Mouse (Mus musculus) activated CD4-positive, CD25-positive, alpha-beta regulatory T cell, adult 4 months (primary cell): ENCODE measurements around the gene Mical2. TPM values are rescaled to one million over a fixed set of nuclear protein-coding genes. Genes with fewer than 3 reads are reported as not detected.
A peak's percentile ranks its signal among the peaks of the same experiment; 100 is the strongest.

Experiments
- ATAC-seq: one replicate; pipeline ENCODE4 v1.8.0; 2017
- polyA plus RNA-seq, 2 experiments: library from polyadenylated mRNA; unstranded; fragments of 100-300 nt; shearing (Covaris generic); gene quantifications; one replicate each; pipeline ENCODE4 v1.2.1; 2017

Mical2 gene
- polyA plus RNA-seq, 2 experiments from 2014 or later = 1.2 to 3.0 TPM

- ATAC-seq = no peak
These were observed 144.3 kb downstream of the Mical2 start for GRCm38 (mm10) chr7:112369977-112370376.

DNA sequence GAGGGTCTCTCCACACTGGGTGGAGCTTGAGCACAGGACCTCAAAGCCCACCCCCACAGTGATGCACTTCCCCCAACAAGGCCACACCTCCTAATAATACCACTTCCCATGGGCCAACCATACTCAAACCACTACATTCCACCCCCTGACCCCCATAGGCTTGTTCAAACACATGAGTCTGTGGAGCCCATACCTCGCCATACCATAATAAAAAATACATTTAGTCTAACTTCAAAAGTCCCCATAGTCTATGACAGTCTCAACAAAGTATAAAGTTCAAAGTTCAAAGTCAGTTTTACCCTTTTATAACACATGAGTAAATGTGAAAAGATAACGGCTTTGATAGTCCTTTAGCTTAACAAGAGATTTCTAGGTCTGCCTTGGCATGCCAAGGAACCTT, 145.7 kb downstream of the Mical2 start:
- ATAC-seq = no peak

DNA sequence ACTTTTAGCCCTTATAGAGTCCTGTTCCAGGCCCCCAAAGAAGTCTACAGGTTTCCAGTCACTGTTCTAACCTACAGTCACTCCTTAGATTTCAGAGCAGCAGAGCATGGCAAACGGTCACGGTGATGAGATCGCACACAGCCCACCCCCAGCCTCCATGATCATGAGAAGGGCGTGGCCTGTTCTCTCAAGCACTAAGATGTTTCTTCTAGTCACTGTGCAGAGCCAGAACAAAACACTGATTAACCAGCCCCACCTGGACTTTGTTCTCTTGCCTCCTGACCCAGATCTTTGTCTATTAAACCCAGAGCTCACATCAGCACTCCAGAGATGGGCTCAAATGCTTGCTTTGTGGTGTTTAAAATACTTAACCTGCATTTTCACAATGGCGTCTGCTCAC, 148.4 kb downstream of the Mical2 start:
- ATAC-seq = no peak

- ATAC-seq = no peak
These were observed 149.4 kb downstream of the Mical2 start for GRCm38 (mm10) chr7:112375062-112375461.

DNA sequence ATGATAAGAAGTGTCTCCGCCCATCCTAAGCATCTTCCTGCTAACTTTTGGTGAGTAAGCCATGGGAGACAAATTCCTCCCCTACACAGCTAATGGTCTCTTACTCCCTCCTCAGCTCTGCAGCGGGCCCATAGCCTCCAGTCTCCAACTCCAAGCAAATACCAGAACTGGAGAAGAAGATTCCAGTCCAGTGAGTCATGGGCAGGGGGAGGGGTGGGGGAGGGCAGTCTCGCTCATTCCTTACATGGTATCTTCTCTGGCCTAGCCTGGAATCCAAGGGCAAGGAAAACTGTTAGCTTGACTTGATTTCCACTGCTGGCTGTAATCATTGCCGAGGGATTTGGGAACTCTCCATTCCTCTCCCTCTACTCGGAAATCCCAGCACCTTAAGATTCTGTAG, 150.2 kb downstream of the Mical2 start:
- no peak for ATAC-seq

DNA sequence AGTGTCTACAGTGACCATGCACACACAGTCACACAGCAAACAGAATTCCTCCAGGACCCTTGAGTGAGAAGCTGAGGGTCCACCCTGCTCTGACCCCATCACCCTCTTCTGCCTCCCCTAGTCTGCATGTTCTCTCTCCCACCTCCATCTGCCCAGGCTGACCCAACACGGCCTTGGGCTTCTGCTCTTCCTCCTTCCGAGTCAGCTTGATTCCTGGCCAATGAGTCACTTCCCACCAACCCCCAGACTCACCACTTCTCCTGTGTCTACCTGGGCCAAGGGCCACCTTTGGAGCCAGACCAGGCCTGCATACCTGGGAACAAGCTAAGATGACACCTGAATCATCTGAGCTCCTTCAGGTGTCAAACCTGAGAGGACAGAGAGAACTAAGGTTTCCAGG, 151.0 kb downstream of the Mical2 start:
- no peak for ATAC-seq

- no peak for ATAC-seq
These were observed 151.7 kb downstream of the Mical2 start for GRCm38 (mm10) chr7:112377314-112377713.

GRCm38 (mm10) chr7:112378056-112378455, 152.4 kb downstream of the Mical2 start:
- ATAC-seq = no peak

DNA sequence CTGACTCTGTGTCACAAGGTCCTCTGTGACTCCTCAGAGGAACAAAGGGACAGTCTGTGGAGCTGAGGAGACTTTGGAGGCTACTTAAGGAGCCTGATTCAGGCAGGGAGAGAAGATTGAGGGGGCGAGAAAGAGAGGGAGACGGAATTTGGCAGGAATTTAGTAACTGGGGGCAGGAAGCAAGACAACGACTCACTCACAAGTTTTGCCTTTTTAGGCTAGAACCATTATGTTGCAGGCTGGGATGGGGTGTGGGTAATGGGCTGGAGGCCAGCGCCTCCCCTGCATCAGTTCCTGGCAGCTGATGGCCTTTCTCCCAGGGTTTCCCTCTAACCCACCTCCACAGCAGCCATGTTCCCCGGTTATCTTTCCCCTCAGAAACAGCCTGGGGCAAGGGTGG, 152.8 kb downstream of the Mical2 start:
- no peak for ATAC-seq

GRCm38 (mm10) chr7:112386521-112386920, 160.9 kb downstream of the Mical2 start:
- ATAC-seq = no peak

- no peak for ATAC-seq
These were observed 162.2 kb downstream of the Mical2 start for GRCm38 (mm10) chr7:112387876-112388275.

- ATAC-seq = no peak
These were observed 162.8 kb downstream of the Mical2 start for GRCm38 (mm10) chr7:112388363-112388875.

DNA sequence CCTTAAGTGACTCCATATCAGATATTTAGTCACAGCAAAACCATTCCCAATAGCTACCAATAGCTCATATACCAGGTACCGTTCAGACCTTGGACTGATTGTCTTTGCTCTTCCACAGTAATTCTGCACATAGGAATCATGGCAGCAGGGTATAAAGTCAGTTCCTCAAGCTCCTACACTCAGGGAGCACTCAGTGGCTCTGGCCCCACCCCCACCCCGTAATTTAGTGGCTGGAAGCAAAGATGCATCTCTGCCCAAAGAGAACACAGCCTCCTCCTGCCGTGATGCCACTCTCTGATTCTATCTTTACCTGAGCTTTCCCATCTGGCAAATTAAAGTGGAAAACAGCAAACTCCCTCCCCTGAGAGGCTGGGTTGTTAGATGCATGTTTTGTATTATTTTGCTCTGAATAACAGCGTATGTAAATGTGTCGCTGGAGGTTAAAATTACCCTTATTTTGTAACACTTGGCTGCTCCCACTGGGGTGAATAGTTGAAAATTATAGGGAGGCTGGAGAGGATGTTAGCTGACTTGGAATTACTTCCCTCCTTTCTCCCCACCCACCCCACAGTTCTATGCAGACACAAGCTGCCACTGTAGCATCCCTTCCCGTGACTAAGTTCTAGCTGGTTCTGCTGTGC, 164.1 kb downstream of the Mical2 start:
- no peak for ATAC-seq

DNA sequence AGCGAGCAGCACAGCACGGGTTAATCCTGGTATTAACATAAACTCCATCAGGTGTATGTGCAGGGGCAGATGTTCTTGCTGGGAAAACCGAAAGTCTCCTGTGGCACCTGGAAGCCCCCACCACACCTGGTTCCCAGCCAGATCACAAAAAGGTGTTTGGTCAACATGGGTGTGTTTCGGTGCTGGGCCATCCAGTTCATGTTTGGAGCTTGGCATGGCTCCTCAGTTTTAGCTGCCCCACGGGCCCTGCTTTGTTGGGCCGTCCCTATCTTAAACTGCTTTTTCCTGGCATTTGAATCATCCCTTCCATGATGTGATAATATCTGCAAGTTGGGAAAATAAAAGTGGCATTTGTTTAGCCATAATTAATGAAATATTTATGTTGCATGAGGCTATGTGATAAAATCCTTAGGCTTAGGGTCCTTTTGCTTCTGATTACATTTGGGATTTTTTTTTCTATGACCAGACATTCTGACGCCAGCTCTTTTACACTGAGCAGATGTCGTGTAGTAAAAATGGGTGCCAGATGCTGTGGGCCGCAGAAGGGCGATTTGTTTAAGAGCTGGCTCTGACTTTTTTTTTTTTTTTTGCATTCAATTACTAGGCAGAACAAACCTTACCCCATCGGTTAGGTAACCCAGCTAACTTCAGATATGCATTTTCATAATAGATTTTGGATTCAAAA, 164.7 kb downstream of the Mical2 start:
- no peak for ATAC-seq

- ATAC-seq = no peak
These were observed 165.4 kb downstream of the Mical2 start for GRCm38 (mm10) chr7:112390937-112391605.

DNA sequence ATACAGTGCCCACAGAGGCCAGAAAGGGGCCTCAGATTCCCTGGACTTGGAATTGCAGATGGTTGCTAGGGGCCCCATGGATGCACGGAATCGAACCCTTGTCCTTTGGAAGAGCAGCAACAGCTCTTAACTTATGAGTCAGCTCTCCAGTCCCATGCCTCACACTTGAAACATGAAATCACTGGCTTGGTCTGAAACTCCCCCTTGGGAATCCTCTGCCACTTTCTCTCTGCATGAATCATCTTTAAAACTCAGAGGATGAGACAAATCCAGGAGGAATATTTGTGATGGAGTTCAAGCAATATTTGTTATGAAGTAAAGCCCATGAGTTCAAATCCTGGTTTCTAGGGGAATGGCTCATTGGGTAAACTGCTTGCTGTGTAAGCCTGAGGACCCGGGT, 172.1 kb downstream of the Mical2 start:
- no peak for ATAC-seq

DNA sequence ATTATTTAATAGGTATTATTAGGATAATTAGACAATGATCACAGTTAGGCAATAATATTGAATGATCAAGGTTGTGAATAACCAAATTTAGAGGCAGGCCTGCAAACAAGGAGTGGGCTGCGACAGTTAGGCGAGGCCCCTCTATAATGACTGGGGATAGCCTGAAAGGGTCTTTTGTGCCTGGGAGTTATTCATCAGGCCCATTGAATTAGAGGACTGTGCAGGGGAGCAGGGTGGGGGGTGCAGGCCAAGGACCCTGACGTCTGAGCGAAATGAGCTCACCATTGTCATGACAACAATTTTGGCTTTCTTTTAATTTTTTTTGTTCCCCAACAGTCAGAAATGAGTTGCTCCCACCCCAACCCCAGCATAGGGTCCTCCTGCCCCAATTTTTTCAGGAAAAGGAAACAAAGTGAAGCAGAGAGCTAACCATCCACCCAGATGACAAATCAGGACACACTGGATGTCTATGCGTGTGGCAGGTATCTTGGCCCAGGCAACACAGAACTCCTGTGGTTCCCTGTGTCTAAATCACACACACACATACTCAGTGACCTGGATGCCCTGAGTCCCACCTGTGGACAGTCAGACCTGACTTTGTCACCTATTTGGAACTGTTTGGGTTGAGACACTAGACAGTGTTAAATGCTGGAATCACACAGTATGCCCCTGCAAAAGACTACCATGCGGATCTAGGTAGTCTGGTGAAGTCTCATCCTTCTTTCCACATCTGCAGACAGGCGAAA, 173.9 kb downstream of the Mical2 start:
- ATAC-seq = no peak

DNA sequence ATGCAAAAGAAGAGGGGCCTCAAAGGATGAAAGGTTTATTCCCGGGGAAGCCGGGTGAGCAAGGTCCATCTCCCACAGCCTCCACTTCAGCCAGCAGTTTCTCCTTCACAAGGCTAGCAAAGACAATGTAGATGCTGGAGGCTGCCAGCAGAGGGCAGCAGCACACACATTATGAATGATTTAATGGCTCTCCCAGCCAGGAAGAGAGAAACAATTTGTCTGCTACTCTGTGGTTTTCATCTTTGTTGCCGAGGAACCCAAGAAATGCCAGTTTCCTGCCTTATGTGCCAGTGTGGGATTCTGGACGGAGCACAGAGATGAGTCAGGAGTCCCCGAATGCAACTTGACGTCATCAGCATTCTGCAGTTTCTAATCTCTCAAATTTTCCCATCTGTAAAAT, 174.5 kb downstream of the Mical2 start:
- peak; percentile 54 for ATAC-seq

DNA sequence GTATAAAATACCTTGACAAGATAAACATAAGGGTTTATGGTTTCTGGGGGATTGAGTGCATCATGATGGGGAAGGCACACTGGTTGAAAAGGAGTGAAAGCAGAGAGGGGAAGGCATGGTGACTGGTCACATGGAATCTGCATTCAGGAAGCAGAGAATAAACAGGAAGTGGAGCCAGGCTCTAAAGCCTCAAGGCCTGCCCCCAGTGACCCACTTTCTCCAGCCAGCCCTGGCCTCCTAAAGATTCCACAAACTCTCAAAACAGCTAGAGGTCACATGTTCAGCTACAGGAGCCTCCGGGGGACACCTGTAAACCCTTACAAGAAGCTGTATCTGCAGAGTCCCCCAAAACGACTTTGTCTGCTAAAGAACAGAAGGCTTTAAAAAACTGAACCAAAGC, 179.4 kb downstream of the Mical2 start:
- no peak for ATAC-seq

DNA sequence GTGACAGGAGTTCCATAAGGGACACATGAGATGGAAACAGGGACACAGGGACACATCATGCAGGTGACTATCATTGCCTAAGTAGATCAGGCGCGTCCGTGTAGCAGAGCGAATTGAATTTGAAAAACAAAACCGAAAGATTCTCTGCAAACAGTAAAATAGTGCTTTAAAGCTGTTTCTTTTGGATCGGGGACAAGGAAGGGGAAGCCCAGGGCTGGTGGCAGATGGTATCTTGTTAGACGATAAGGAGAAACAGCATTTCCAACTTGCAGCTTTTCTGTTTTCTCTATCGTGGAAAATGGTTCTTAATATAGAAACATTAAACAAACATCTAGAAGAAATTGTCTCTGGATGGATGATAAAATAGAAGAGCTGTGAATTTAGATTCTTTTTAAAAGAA, 179.9 kb downstream of the Mical2 start:
- no peak for ATAC-seq

GRCm38 (mm10) chr7:112407597-112407996, 181.9 kb downstream of the Mical2 start:
- no peak for ATAC-seq

GRCm38 (mm10) chr7:112409991-112410390, 184.3 kb downstream of the Mical2 start:
- ATAC-seq = no peak

- ATAC-seq = no peak
These were observed 187.6 kb downstream of the Mical2 start for GRCm38 (mm10) chr7:112413286-112413685.
